16 mouse cellular contexts compared by ENCODE assay signal in genomic region chr1:31093939-31094338, GRCm38 (mm10).
DNase-seq lines count a peak whose midpoint lies in the region; ATAC-seq and TF ChIP-seq lines count a peak whose summit lies in the region.
"Had no signal": no experiment of that assay in that cellular context is flagged by ENCODE, and none has a peak within 500 bp of the region (broad histone marks: within the 10 kb centered on the region; RNA-seq: fewer than 3 reads in every experiment).

No protein-coding gene starts in this region.

- H3K4me3 ChIP-seq in liver, embryonic 13.5 days (replicated peaks), result no peak overlapping the region
- H3K4me3 ChIP-seq in liver, embryonic 11.5 days (ENCODE audit: low read depth, low read length), result no peak overlapping the region
- peak overlapping the region; percentile 24; the same call in 1 of the 2 replicates for H3K4me3 ChIP-seq in testis, adult 2 months (ENCODE audit: control insufficient read depth, low read depth, low read length)
- H3K4me3 ChIP-seq: hindbrain, embryonic 13.5 days; limb, embryonic 15.5 days had no signal

- 78% methylated on average over 1 of the region's 1 CpGs for WGBS in liver, embryonic 13.5 days (ENCODE audit: insufficient replicate concordance)
- 80% methylated on average over 1 of the region's 1 CpGs for WGBS in liver, embryonic 11.5 days

- H3K4me1 ChIP-seq in liver, embryonic 13.5 days (replicated peaks), result no peaks in the 10 kb centered on the region
- H3K4me1 ChIP-seq in liver, embryonic 11.5 days (replicated peaks; ENCODE audit: control insufficient read depth, insufficient read depth, low read length), result no peaks in the 10 kb centered on the region
- no peaks in the 10 kb centered on the region for H3K4me1 ChIP-seq in testis, adult 2 months (ENCODE audit: control insufficient read depth, insufficient read depth, low read length)
- H3K4me1 ChIP-seq: hindbrain, embryonic 13.5 days; limb, embryonic 15.5 days had no signal

- H3K9ac ChIP-seq in liver, embryonic 13.5 days, result no peak overlapping the region
- H3K9ac ChIP-seq in liver, embryonic 11.5 days (ENCODE audit: low read depth, low read length), result no peak overlapping the region
- H3K9ac ChIP-seq: forebrain, postnatal 0 days; hindbrain, embryonic 13.5 days; limb, embryonic 15.5 days had no signal

- no peak overlapping the region for H3K4me2 ChIP-seq in liver, embryonic 13.5 days
- no peak overlapping the region for H3K4me2 ChIP-seq in liver, embryonic 11.5 days
- H3K4me2 ChIP-seq: hindbrain, embryonic 13.5 days; limb, embryonic 15.5 days had no signal

- no peak for ATAC-seq in liver, embryonic 13.5 days (ENCODE audit: low read depth)
- no peak for ATAC-seq in liver, embryonic 11.5 days (replicated peaks; ENCODE audit: low FRiP score)
- ATAC-seq: activated CD4-positive, CD25-positive, alpha-beta regulatory T cell, adult 4 months; forebrain, postnatal 0 days had no signal

- no peaks in the 10 kb centered on the region for H3K27me3 ChIP-seq in liver, embryonic 13.5 days
- no peaks in the 10 kb centered on the region for H3K27me3 ChIP-seq in liver, embryonic 11.5 days (replicated peaks; ENCODE audit: control insufficient read depth, insufficient read depth, low read length)
- H3K27me3 ChIP-seq in testis, adult 2 months (ENCODE audit: control insufficient read depth, insufficient read depth, low read length), result no peaks in the 10 kb centered on the region
- H3K27me3 ChIP-seq: hindbrain, embryonic 13.5 days; limb, embryonic 15.5 days had no signal

- H3K27ac ChIP-seq in liver, embryonic 13.5 days, result peak overlapping the region; percentile 39; the same call in 1 of the 2 replicates
- H3K27ac ChIP-seq in liver, embryonic 11.5 days (ENCODE audit: low read depth, low read length), result no peak overlapping the region
- no peak overlapping the region for H3K27ac ChIP-seq in testis, adult 2 months (ENCODE audit: control insufficient read depth, insufficient read depth, low read depth, low read length)
- H3K27ac ChIP-seq: hindbrain, embryonic 13.5 days; limb, embryonic 15.5 days had no signal

- H3K36me3 ChIP-seq in liver, embryonic 13.5 days, result no peaks in the 10 kb centered on the region
- no peaks in the 10 kb centered on the region for H3K36me3 ChIP-seq in liver, embryonic 11.5 days (ENCODE audit: control insufficient read depth, insufficient read depth, low read length)
- no peaks in the 10 kb centered on the region for H3K36me3 ChIP-seq in testis, adult 2 months (ENCODE audit: control insufficient read depth, insufficient read depth, low read length)
- H3K36me3 ChIP-seq: hindbrain, embryonic 13.5 days; limb, embryonic 15.5 days had no signal

- peak; percentile 48 for DNase-seq in gastrocnemius, adult 18-20 months (ENCODE audit: low spot score)
- no peak for DNase-seq in gastrocnemius, postnatal 10 days
- DNase-seq in liver, embryonic 13.5 days, result no peak
- no peak for DNase-seq in liver, embryonic 11.5 days (ENCODE audit: low spot score)
- no peak for DNase-seq in testis, postnatal 14 days (ENCODE audit: low spot score)
- no peak for DNase-seq in MN1 (ENCODE audit: low spot score)
- no peak for DNase-seq in urinary bladder, postnatal 36 days (ENCODE audit: low spot score in 2 of 2)
- DNase-seq: adrenal gland, postnatal 36 days; cerebellum, adult 9-10 months; forebrain, postnatal 0 days; kidney, adult 9 months; thymus, postnatal 36 days had no signal

- H3K9me3 ChIP-seq in liver, embryonic 13.5 days (replicated peaks), result no peaks in the 10 kb centered on the region
- no peaks in the 10 kb centered on the region for H3K9me3 ChIP-seq in liver, embryonic 11.5 days (ENCODE audit: control insufficient read depth, low read length)
- H3K9me3 ChIP-seq: hindbrain, embryonic 13.5 days; limb, embryonic 15.5 days had no signal

- no peak for TF ChIP-seq CTCF in testis, adult 2 months (IDR thresholded peaks at IDR 0.05; ENCODE audit: control insufficient read depth, insufficient read depth, insufficient replicate concordance, low read depth, low read length)

- no peak for TF ChIP-seq POLR2A in testis, adult 2 months (IDR thresholded peaks at IDR 0.05; ENCODE audit: control insufficient read depth, low read depth, low read length)
